Mouse (Mus musculus) embryonic facial prominence, embryonic 15.5 days (tissue): ENCODE measurements around the gene Dner. TPM values are rescaled to one million over a fixed set of nuclear protein-coding genes. Genes with fewer than 3 reads are reported as not detected.

Experiments
- ATAC-seq: fragments of 200-750 bp; cut with Nextera tagmentation; 2 replicates; pipeline ENCODE4 v1.8.0; 2017; ENCODE audit warnings: low read depth, moderate TSS enrichment; ENCODE audit not compliant: insufficient number of reproducible peaks, low FRiP score, low TSS enrichment
- H3K27ac ChIP-seq: fragments of 300-500 bp; sonication (generic); replicated peaks from 2 replicates; pipeline ENCODE4 v1.5.1; 2015; ENCODE audit warnings: mild to moderate bottlenecking, inconsistent platforms
- H3K27me3 ChIP-seq: fragments of 300-500 bp; sonication (generic); 2 replicates; pipeline ENCODE4 v1.6.1; 2015; ENCODE audit warnings: inconsistent platforms
- H3K36me3 ChIP-seq: fragments of 300-500 bp; sonication (generic); 2 replicates; pipeline ENCODE4 v1.6.1; 2015; ENCODE audit warnings: mild to moderate bottlenecking, inconsistent platforms
- H3K4me1 ChIP-seq: fragments of 300-500 bp; sonication (generic); 2 replicates; pipeline ENCODE4 v1.6.1; 2015; ENCODE audit warnings: inconsistent platforms
- H3K4me2 ChIP-seq: fragments of 300-500 bp; sonication (generic); replicated peaks from 2 replicates; pipeline ENCODE4 v1.6.1; 2015; ENCODE audit warnings: mild to moderate bottlenecking, inconsistent platforms
- H3K4me3 ChIP-seq: fragments of 300-500 bp; sonication (generic); replicated peaks from 2 replicates; pipeline ENCODE4 v1.5.1; 2015; ENCODE audit warnings: mild to moderate bottlenecking, inconsistent platforms
- H3K9ac ChIP-seq: fragments of 300-500 bp; sonication (generic); 2 replicates; pipeline ENCODE4 v1.6.1; 2015; ENCODE audit warnings: inconsistent platforms
- H3K9me3 ChIP-seq: fragments of 300-500 bp; sonication (generic); replicated peaks from 2 replicates; pipeline ENCODE4 v1.6.1; 2016; ENCODE audit warnings: inconsistent platforms
- WGBS: fragments of 180-500 bp; shearing (Covaris S2); methylation state at CpG from one replicate; pipeline ENCODE4 v1.1.7; 2015; 5-methylcytosine and 5-hydroxymethylcytosine counted together
- polyA plus RNA-seq: library from polyadenylated mRNA; unstranded; fragments of >200 nt; fragmentation: Nextera tagmentation; extraction: Ambion mirVana; gene quantifications from 2 replicates; pipeline ENCODE4 v1.2.1, GENCODE M21; 2015

Dner gene
- polyA plus RNA-seq, 1 experiment from 2014 or later, result 7.5 TPM

GRCm38 (mm10) chr1:84522256-84522962 lies 173.6 kb downstream of the Dner start:
- no peak for ATAC-seq
- Histone ChIP-seq H3K4me1 (peaks cover 6% of the 10 kb centered on the region; the same call in 1 of the 2 replicates), H3K9ac (no peak overlapping the region), H3K36me3 (no peaks in the 10 kb centered on the region), H3K4me3 (no peak overlapping the region), H3K4me2 (no peak overlapping the region), H3K27me3 (no peaks in the 10 kb centered on the region), H3K27ac (no peak overlapping the region), H3K9me3 (no peaks in the 10 kb centered on the region)
- WGBS, result 71% methylated on average over 4 of the region's 4 CpGs

DNA sequence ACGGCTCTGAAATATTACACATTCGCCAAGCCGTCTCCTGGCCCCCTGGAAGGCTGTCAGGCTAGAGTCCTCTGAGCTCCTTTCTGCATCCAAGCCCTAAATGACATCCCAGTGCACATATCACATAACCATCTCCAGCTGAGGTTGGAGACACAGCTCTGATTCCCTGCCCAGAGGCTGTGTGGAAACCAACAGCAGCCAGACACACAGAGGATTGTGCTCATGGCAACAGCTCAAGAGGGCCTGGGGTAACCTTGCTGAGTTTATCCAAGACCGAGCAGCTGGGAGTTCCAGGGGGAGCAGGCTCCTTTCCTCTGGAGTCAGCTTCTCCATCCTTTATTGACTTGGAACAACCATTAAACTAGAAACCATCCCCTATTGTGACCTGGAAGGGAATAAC lies 177.7 kb downstream of the Dner start:
- H3K9me3 ChIP-seq, result no peaks in the 10 kb centered on the region
- WGBS, result 43% methylated on average over 4 of the region's 4 CpGs

GRCm38 (mm10) chr1:84513201-84513600 lies 182.8 kb downstream of the Dner start:
- ATAC-seq, result no peak
- H3K4me3 ChIP-seq, result no peak overlapping the region
- WGBS, result 55% methylated on average over 3 of the region's 3 CpGs

More for the DNA sequence above, 177.7 kb downstream of the Dner start:
- Histone ChIP-seq H3K27ac (no peak overlapping the region), H3K9ac (no peak overlapping the region), H3K27me3 (no peaks in the 10 kb centered on the region), H3K36me3 (no peaks in the 10 kb centered on the region), H3K4me2 (no peak overlapping the region), H3K4me3 (no peak overlapping the region), H3K4me1 (peaks cover 6% of the 10 kb centered on the region; the same call in 1 of the 2 replicates)
- ATAC-seq, result peak; percentile 65; the same call in 1 of the 2 replicates

GRCm38 (mm10) chr1:84508510-84508909 lies 187.5 kb downstream of the Dner start:
- WGBS, result 50% methylated on average over 1 of the region's 1 CpGs
- Histone ChIP-seq H3K4me2 (no peak overlapping the region), H3K36me3 (no peaks in the 10 kb centered on the region), H3K4me1 (peaks cover 8% of the 10 kb centered on the region), H3K27ac (no peak overlapping the region), H3K9me3 (no peaks in the 10 kb centered on the region), H3K9ac (no peak overlapping the region), H3K27me3 (no peaks in the 10 kb centered on the region), H3K4me3 (no peak overlapping the region)
- no peak for ATAC-seq

More at GRCm38 (mm10) chr1:84513201-84513600, 182.8 kb downstream of the Dner start:
- H3K4me1 ChIP-seq, result peaks cover under 1% of the 10 kb centered on the region; the same call in 1 of the 2 replicates
- no peaks in the 10 kb centered on the region for H3K27me3 ChIP-seq
- no peak overlapping the region for H3K27ac ChIP-seq
- no peaks in the 10 kb centered on the region for H3K36me3 ChIP-seq
- no peak overlapping the region for H3K9ac ChIP-seq
- H3K4me2 ChIP-seq, result no peak overlapping the region
- H3K9me3 ChIP-seq, result no peaks in the 10 kb centered on the region

GRCm38 (mm10) chr1:84507568-84507967 lies 188.5 kb downstream of the Dner start:
- Histone ChIP-seq H3K4me2 (no peak overlapping the region), H3K36me3 (no peaks in the 10 kb centered on the region), H3K4me1 (peaks cover 8% of the 10 kb centered on the region), H3K9ac (no peak overlapping the region), H3K27me3 (no peaks in the 10 kb centered on the region), H3K4me3 (no peak overlapping the region), H3K27ac (no peak overlapping the region), H3K9me3 (no peaks in the 10 kb centered on the region)
- no peak for ATAC-seq

GRCm38 (mm10) chr1:84506984-84507546 lies 189.0 kb downstream of the Dner start:
- no peaks in the 10 kb centered on the region for H3K27me3 ChIP-seq
- 31% methylated on average over 6 of the region's 6 CpGs for WGBS
- H3K4me2 ChIP-seq, result no peak overlapping the region
- H3K9me3 ChIP-seq, result no peaks in the 10 kb centered on the region
- no peaks in the 10 kb centered on the region for H3K36me3 ChIP-seq
- no peak overlapping the region for H3K9ac ChIP-seq
- peaks cover 8% of the 10 kb centered on the region for H3K4me1 ChIP-seq
- H3K27ac ChIP-seq, result no peak overlapping the region
- peak; percentile 72 for ATAC-seq
- no peak overlapping the region for H3K4me3 ChIP-seq

DNA sequence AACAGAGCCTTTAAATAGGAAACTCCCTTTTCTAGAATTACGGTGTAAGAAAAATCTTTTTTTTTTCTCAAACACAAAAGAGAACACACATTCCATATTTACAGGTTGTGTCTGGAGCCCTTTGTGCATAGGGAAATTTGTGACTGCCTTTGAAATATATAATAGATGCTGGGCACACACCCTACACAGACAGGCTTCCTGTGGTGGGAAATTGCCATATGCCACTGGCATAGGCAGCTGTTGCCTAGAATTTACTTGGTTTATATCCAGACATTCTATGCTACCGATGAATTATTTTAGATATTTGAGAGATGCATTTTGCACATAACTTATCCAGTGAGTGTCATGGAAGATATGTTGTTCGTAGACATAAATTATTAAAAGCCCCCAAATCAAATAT lies 195.3 kb downstream of the Dner start:
- H3K9me3 ChIP-seq, result no peaks in the 10 kb centered on the region
- H3K4me1 ChIP-seq, result no peaks in the 10 kb centered on the region
- no peak overlapping the region for H3K4me2 ChIP-seq
- no peak overlapping the region for H3K4me3 ChIP-seq
- H3K27ac ChIP-seq, result no peak overlapping the region
- H3K36me3 ChIP-seq, result no peaks in the 10 kb centered on the region
- 81% methylated on average over 3 of the region's 3 CpGs for WGBS
- no peaks in the 10 kb centered on the region for H3K27me3 ChIP-seq
- ATAC-seq, result no peak
- no peak overlapping the region for H3K9ac ChIP-seq

DNA sequence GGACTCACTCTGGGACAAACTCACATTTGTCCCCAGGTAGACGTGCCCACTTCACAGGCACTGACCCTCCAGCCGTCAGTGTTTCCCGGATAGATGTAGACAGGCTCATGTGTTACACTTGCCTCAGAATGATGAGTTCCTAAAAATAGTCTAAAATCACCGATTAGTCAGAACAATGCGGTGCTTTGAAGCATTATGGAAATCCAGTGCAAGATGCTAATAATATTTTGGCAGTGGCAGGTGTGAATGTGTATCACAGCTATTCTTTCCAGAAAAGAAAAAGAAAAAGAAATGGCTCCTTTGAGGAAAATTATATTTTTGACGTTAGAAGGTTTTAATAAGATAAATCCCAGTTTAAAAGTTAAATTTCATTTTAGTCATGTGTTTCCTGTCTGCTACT lies 204.3 kb downstream of the Dner start:
- no peak overlapping the region for H3K9ac ChIP-seq
- 79% methylated on average over 6 of the region's 6 CpGs for WGBS
- H3K27me3 ChIP-seq, result no peaks in the 10 kb centered on the region
- H3K36me3 ChIP-seq, result no peaks in the 10 kb centered on the region
- ATAC-seq, result no peak
- no peak overlapping the region for H3K4me2 ChIP-seq
- H3K4me1 ChIP-seq, result no peaks in the 10 kb centered on the region
- H3K9me3 ChIP-seq, result no peaks in the 10 kb centered on the region
- H3K4me3 ChIP-seq, result no peak overlapping the region
- H3K27ac ChIP-seq, result no peak overlapping the region

GRCm38 (mm10) chr1:84488546-84488945 lies 207.5 kb downstream of the Dner start:
- Histone ChIP-seq H3K4me1 (no peaks in the 10 kb centered on the region), H3K4me2 (no peak overlapping the region), H3K27ac (no peak overlapping the region), H3K9me3 (no peaks in the 10 kb centered on the region), H3K27me3 (no peaks in the 10 kb centered on the region), H3K9ac (no peak overlapping the region), H3K36me3 (no peaks in the 10 kb centered on the region), H3K4me3 (no peak overlapping the region)
- ATAC-seq, result no peak
- 97% methylated on average over 1 of the region's 1 CpGs for WGBS

- no peaks in the 10 kb centered on the region for H3K36me3 ChIP-seq
- no peak for ATAC-seq
- H3K9ac ChIP-seq, result no peak overlapping the region
- H3K4me1 ChIP-seq, result no peaks in the 10 kb centered on the region
- H3K4me3 ChIP-seq, result no peak overlapping the region
- no peak overlapping the region for H3K27ac ChIP-seq
- H3K9me3 ChIP-seq, result no peaks in the 10 kb centered on the region
- no peaks in the 10 kb centered on the region for H3K27me3 ChIP-seq
- no peak overlapping the region for H3K4me2 ChIP-seq
Observed at GRCm38 (mm10) chr1:84485066-84485465, 211.0 kb downstream of the Dner start.

DNA sequence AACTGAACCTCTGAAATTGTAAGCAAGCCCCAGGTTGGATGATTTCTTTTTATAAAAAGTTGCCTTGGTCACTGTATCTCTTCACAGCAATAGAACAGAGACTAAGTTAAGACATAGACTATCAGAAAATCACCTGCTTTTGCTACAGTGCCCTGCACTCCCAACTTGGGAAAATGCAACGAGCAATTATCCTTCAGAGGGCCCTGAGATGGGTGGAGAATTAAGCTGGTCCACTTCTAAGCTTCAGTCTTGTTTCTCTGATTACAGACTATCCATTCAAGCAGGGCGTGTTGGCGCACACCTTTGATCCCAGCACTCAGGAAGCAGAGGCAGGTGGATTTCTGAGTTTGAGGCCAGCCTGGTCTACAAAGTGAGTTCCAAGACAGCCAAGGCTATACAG lies 211.4 kb downstream of the Dner start:
- Histone ChIP-seq H3K4me1 (no peaks in the 10 kb centered on the region), H3K4me2 (no peak overlapping the region), H3K27me3 (no peaks in the 10 kb centered on the region), H3K36me3 (no peaks in the 10 kb centered on the region), H3K9ac (no peak overlapping the region), H3K9me3 (no peaks in the 10 kb centered on the region), H3K4me3 (no peak overlapping the region), H3K27ac (no peak overlapping the region)
- no peak for ATAC-seq
- 84% methylated on average over 3 of the region's 3 CpGs for WGBS

- no peaks in the 10 kb centered on the region for H3K36me3 ChIP-seq
- WGBS, result 91% methylated on average over 8 of the region's 8 CpGs
- H3K4me2 ChIP-seq, result no peak overlapping the region
- no peaks in the 10 kb centered on the region for H3K27me3 ChIP-seq
- H3K9ac ChIP-seq, result no peak overlapping the region
- ATAC-seq, result no peak
- H3K4me1 ChIP-seq, result no peaks in the 10 kb centered on the region
- H3K4me3 ChIP-seq, result no peak overlapping the region
- H3K27ac ChIP-seq, result no peak overlapping the region
- no peaks in the 10 kb centered on the region for H3K9me3 ChIP-seq
Observed at GRCm38 (mm10) chr1:84479976-84480375, 216.0 kb downstream of the Dner start.
